Mouse (Mus musculus) stomach, embryonic 15.5 days (tissue): ENCODE results near the gene Ice2. TPM values are rescaled to one million over a fixed set of nuclear protein-coding genes. Genes with fewer than 3 reads are reported as not detected.
A peak's percentile ranks its signal among the peaks of the same experiment; 100 is the strongest.

Source experiments
- ATAC-seq: fragments of 200-750 bp; cut with Nextera tagmentation; 2 replicates; pipeline ENCODE4 v1.8.0; 2017; ENCODE audit warnings: low read depth, moderate number of reproducible peaks, moderate TSS enrichment; ENCODE audit not compliant: insufficient read depth, low FRiP score
- H3K27ac ChIP-seq: fragments of 300-500 bp; sonication (generic); 2 replicates; pipeline ENCODE4 v1.5.1; 2015; ENCODE audit warnings: mild to moderate bottlenecking, inconsistent platforms
- H3K27me3 ChIP-seq: fragments of 300-500 bp; sonication (generic); replicated peaks from 2 replicates; pipeline ENCODE4 v1.6.1; 2015; ENCODE audit warnings: inconsistent platforms
- H3K36me3 ChIP-seq: fragments of 300-500 bp; sonication (generic); 2 replicates; pipeline ENCODE4 v1.6.1; 2015; ENCODE audit warnings: inconsistent platforms
- H3K4me1 ChIP-seq: fragments of 300-500 bp; sonication (generic); 2 replicates; pipeline ENCODE4 v1.6.1; 2015; ENCODE audit warnings: inconsistent platforms
- H3K4me2 ChIP-seq: fragments of 300-500 bp; sonication (generic); 2 replicates; pipeline ENCODE4 v1.6.1; 2015; ENCODE audit warnings: mild to moderate bottlenecking, inconsistent platforms
- H3K4me3 ChIP-seq: fragments of 300-500 bp; sonication (generic); replicated peaks from 2 replicates; pipeline ENCODE4 v1.5.1; 2015; ENCODE audit warnings: inconsistent platforms
- H3K9ac ChIP-seq: fragments of 300-500 bp; sonication (generic); 2 replicates; pipeline ENCODE4 v1.6.1; 2015; ENCODE audit warnings: inconsistent platforms
- H3K9me3 ChIP-seq: fragments of 300-500 bp; sonication (generic); 2 replicates; pipeline ENCODE4 v1.6.1; 2016; ENCODE audit warnings: inconsistent platforms
- WGBS: fragments of 180-500 bp; shearing (Covaris S2); methylation state at CpG from one replicate; pipeline ENCODE4 v1.1.7; 2015; 5-methylcytosine and 5-hydroxymethylcytosine counted together
- polyA plus RNA-seq: library from polyadenylated mRNA; unstranded; fragments of >200 nt; fragmentation: Nextera tagmentation; extraction: Ambion mirVana; gene quantifications from 2 replicates; pipeline ENCODE4 v1.2.1, GENCODE M21; 2015

Ice2 gene
- polyA plus RNA-seq, 1 experiment from 2014 or later = 14.0 TPM

DNA sequence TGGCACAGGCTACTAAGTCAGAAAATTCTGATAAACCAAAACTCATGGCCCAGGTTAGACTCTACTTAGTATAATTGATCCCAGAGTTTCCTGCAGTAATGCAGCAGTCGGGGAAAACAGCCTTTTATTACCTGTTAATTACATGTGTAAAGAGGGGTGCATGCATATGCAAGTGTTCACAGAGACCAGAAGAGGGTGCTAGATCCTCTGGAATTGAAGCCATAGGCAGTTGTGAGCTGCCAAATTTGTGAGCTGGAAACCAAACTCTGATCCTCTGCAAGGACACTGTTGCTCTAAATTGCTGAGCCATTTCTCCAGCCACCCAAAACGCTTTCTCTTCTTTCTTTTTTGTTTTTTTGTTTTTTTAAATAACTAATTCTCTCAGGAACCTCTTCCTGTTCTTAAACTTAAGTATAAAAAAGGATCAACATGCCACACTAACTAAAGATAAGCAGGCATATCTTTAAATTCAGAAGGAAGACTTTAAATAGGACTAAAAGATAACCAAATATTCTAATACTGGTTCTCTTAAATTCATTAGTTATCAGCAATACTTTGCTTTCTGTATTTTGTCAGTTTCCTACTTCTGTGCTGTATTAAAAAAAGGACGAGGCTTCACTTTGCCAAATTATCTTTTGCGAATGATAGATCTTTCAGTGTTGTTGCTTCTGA lies 20.6 kb upstream of the Ice2 start:
- no peaks in the 10 kb centered on the region for H3K4me1 ChIP-seq
- ATAC-seq = no peak

GRCm38 (mm10) chr9:69377654-69378045 lies 20.1 kb upstream of the Ice2 start:
- Histone ChIP-seq H3K4me1 (no peaks in the 10 kb centered on the region), H3K27me3 (no peaks in the 10 kb centered on the region), H3K36me3 (no peaks in the 10 kb centered on the region), H3K4me2 (no peak overlapping the region), H3K27ac (no peak overlapping the region), H3K4me3 (no peak overlapping the region), H3K9me3 (no peaks in the 10 kb centered on the region), H3K9ac (no peak overlapping the region)
- ATAC-seq = no peak
- 84% methylated on average over 3 of the region's 3 CpGs for WGBS

More for the DNA sequence above, 20.6 kb upstream of the Ice2 start:
- Histone ChIP-seq H3K9me3 (no peaks in the 10 kb centered on the region), H3K27me3 (no peaks in the 10 kb centered on the region), H3K4me3 (no peak overlapping the region), H3K4me2 (no peak overlapping the region), H3K9ac (no peak overlapping the region), H3K27ac (no peak overlapping the region), H3K36me3 (no peaks in the 10 kb centered on the region)
- 84% methylated on average over 4 of the region's 4 CpGs for WGBS

GRCm38 (mm10) chr9:69380546-69380945 lies 17.2 kb upstream of the Ice2 start:
- H3K9ac ChIP-seq = no peak overlapping the region
- no peak overlapping the region for H3K4me3 ChIP-seq
- ATAC-seq = no peak
- H3K36me3 ChIP-seq = no peaks in the 10 kb centered on the region
- no peak overlapping the region for H3K27ac ChIP-seq
- H3K4me1 ChIP-seq = no peaks in the 10 kb centered on the region
- H3K27me3 ChIP-seq = no peaks in the 10 kb centered on the region
- no peaks in the 10 kb centered on the region for H3K9me3 ChIP-seq
- 62% methylated on average over 1 of the region's 1 CpGs for WGBS
- H3K4me2 ChIP-seq = no peak overlapping the region

DNA sequence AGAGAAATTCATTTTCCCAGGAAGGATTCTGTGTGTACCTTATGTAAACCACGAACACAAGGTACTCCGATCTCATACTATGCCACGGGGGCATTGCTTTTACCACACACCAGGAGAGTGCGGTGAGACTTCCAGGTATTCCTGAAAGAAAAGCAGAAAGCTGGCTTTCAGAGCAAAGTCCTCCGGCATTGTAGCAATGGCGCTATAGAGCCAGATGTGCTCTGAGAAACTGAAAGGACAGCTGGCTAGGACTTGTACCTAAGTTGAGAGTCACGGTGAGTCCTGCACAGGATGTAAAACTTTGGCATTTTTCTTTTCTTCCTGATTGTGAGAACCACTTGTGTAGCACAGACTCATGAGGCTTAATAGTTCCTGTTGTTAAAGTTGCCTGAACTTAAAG lies 16.0 kb upstream of the Ice2 start:
- H3K4me3 ChIP-seq = no peak overlapping the region
- no peaks in the 10 kb centered on the region for H3K36me3 ChIP-seq
- no peaks in the 10 kb centered on the region for H3K9me3 ChIP-seq
- no peaks in the 10 kb centered on the region for H3K4me1 ChIP-seq
- no peak for ATAC-seq
- H3K9ac ChIP-seq = no peak overlapping the region
- H3K27me3 ChIP-seq = no peaks in the 10 kb centered on the region
- WGBS = 57% methylated on average over 7 of the region's 7 CpGs
- H3K27ac ChIP-seq = no peak overlapping the region
- no peak overlapping the region for H3K4me2 ChIP-seq

DNA sequence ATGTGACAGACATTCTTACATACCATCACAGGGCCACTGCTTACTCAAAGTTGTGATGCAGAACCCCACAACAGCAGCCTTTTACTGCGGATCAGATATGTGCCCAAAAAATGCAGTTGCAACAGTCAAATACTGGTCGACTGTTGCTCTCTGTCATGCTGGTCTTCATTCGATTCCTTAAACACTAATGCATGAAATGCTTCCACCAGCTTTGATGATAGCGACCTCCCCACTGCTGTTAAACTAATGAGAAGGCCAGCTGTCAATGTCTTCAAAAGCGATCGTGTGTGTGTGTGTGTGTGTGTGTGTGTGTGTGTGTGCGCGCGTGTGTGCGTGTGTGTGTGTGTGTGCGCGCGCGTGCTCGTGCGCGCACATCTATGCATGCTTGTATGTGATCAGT lies 13.2 kb upstream of the Ice2 start:
- no peak for ATAC-seq
- WGBS = 87% methylated on average over 17 of the region's 17 CpGs
- Histone ChIP-seq H3K4me1 (no peaks in the 10 kb centered on the region), H3K4me3 (no peak overlapping the region), H3K27ac (no peak overlapping the region), H3K9ac (no peak overlapping the region), H3K4me2 (no peak overlapping the region), H3K36me3 (no peaks in the 10 kb centered on the region), H3K9me3 (no peaks in the 10 kb centered on the region), H3K27me3 (no peaks in the 10 kb centered on the region)

DNA sequence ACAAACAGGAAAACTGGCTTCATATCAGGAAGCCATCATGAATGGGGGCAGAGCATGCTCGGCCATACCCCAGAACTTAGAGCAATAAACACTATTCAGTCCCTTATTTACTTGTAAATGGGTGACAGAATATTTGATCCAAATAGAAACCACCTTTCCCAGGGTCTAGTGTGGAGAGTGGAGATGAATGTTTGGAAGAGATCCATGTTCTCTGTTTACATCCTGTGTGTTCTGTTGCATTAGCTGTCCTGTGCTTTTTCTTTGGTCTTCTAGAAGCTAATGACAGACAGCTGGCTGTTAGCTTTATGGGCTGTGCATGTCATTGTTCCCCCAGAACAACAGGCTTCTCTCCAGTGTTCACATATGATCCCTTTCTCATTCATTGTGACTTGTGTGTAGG lies 12.8 kb upstream of the Ice2 start:
- no peak for ATAC-seq
- no peak overlapping the region for H3K4me3 ChIP-seq
- no peaks in the 10 kb centered on the region for H3K36me3 ChIP-seq
- no peak overlapping the region for H3K27ac ChIP-seq
- H3K4me1 ChIP-seq = no peaks in the 10 kb centered on the region
- H3K27me3 ChIP-seq = no peaks in the 10 kb centered on the region
- 58% methylated on average over 1 of the region's 1 CpGs for WGBS
- H3K9me3 ChIP-seq = no peaks in the 10 kb centered on the region
- no peak overlapping the region for H3K9ac ChIP-seq
- H3K4me2 ChIP-seq = no peak overlapping the region

DNA sequence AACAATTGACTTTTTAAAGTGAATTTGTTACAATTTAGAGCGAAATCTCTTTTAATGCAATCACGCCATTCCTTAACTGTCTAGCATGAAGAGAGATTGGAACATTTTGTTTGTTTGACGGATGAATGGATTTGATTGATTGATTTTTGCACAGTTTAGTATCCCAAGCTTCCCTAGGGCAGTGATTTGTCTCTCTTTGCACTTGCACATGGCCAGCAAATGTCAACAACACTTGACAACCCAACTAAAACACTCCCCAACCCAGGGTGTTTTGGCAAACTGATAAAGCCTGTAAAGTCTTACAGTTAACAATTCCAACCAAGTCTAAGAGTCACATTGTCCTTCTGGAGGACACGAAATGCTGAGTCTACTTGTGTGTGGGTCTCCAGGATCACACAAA lies 10.4 kb upstream of the Ice2 start:
- Histone ChIP-seq H3K4me1 (no peaks in the 10 kb centered on the region), H3K9me3 (no peaks in the 10 kb centered on the region), H3K27me3 (no peaks in the 10 kb centered on the region), H3K27ac (no peak overlapping the region), H3K36me3 (no peaks in the 10 kb centered on the region), H3K9ac (no peak overlapping the region), H3K4me2 (no peak overlapping the region), H3K4me3 (no peak overlapping the region)
- ATAC-seq = no peak
- 46% methylated on average over 4 of the region's 4 CpGs for WGBS

GRCm38 (mm10) chr9:69390631-69391030 lies 7.1 kb upstream of the Ice2 start:
- H3K4me3 ChIP-seq = no peak overlapping the region
- H3K27ac ChIP-seq = no peak overlapping the region
- H3K4me1 ChIP-seq = no peaks in the 10 kb centered on the region
- H3K9me3 ChIP-seq = no peaks in the 10 kb centered on the region
- no peak for ATAC-seq
- H3K36me3 ChIP-seq = no peaks in the 10 kb centered on the region
- H3K4me2 ChIP-seq = no peak overlapping the region
- no peaks in the 10 kb centered on the region for H3K27me3 ChIP-seq
- 73% methylated on average over 4 of the region's 4 CpGs for WGBS
- H3K9ac ChIP-seq = no peak overlapping the region

GRCm38 (mm10) chr9:69394234-69394633 lies 3.5 kb upstream of the Ice2 start:
- H3K4me2 ChIP-seq = no peak overlapping the region
- 82% methylated on average over 5 of the region's 5 CpGs for WGBS
- ATAC-seq = no peak

GRCm38 (mm10) chr9:69397432-69397759 lies 310 bp upstream of the Ice2 start:
- 0 out of 2 replicates have a peak, but pooled peaks have one; percentile 24 for ATAC-seq
- Histone ChIP-seq H3K9ac (peak overlapping the region; percentile 85; the same call in 1 of the 2 replicates), H3K4me2 (peak overlapping the region; percentile 91), H3K9me3 (no peaks in the 10 kb centered on the region), H3K27me3 (no peaks in the 10 kb centered on the region), H3K4me3 (peak overlapping the region; percentile 75), H3K27ac (peak overlapping the region; percentile 94; the same call in 1 of the 2 replicates), H3K4me1 (peaks cover 6% of the 10 kb centered on the region; the same call in 1 of the 2 replicates), H3K36me3 (no peaks in the 10 kb centered on the region)
- 53% methylated on average over 2 of the region's 2 CpGs for WGBS

More at GRCm38 (mm10) chr9:69394234-69394633, 3.5 kb upstream of the Ice2 start:
- H3K9ac ChIP-seq = no peak overlapping the region
- no peaks in the 10 kb centered on the region for H3K9me3 ChIP-seq
- peaks cover 6% of the 10 kb centered on the region; the same call in 1 of the 2 replicates for H3K4me1 ChIP-seq
- no peaks in the 10 kb centered on the region for H3K36me3 ChIP-seq
- H3K27me3 ChIP-seq = no peaks in the 10 kb centered on the region
- no peak overlapping the region for H3K27ac ChIP-seq
- no peak overlapping the region for H3K4me3 ChIP-seq

DNA sequence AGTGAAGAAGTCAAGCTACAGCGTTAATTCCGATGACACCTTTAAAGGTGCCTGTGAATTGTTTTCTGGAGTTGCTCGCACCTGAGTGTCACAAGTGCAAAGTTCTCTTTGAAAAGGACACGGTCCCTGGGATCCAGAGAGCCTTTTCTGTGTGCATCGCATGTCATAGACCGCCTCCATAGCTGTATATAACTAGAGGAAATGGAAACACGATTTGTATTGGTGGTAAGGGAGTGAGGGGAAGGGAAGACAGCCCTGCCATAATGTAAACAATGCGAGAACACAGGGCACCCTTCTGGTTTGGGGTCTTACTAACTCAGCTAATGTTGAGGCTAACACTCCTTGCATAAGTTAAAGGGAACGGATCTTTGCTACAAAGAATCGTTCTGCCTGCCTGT lies 746 bp downstream of the Ice2 start:
- H3K9me3 ChIP-seq = no peaks in the 10 kb centered on the region
- peak overlapping the region; percentile 85 for H3K9ac ChIP-seq
- H3K27ac ChIP-seq = peak overlapping the region; percentile 94
- no peaks in the 10 kb centered on the region for H3K36me3 ChIP-seq
- no peaks in the 10 kb centered on the region for H3K27me3 ChIP-seq
- H3K4me1 ChIP-seq = peaks cover 6% of the 10 kb centered on the region; the same call in 1 of the 2 replicates
- H3K4me2 ChIP-seq = peak overlapping the region; percentile 91
- no peak; the same call in 1 of the 2 replicates for ATAC-seq
- 7% methylated on average over 10 of the region's 10 CpGs for WGBS
- peak overlapping the region; percentile 75 for H3K4me3 ChIP-seq

DNA sequence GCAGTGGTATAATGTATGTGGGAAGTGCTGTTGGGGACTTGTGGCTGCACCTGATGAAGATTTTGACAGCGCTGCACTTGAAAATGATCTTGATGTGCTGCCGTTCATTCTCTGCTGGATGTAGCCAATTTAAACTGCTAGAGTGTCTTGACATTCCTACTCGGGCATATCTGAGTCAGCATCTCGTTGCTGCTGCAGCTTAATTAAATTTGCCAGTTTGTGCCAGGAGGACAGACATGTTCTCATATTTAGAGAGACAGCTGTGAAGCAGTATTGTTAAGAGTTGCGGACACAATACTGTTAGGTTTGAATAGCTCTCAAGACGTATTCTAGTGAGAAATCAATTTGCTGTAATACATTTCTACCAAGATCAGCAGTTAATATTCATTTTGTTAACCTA lies 7.0 kb downstream of the Ice2 start:
- no peak overlapping the region for H3K27ac ChIP-seq
- H3K9me3 ChIP-seq = no peaks in the 10 kb centered on the region
- 81% methylated on average over 6 of the region's 6 CpGs for WGBS
- no peak overlapping the region for H3K4me3 ChIP-seq
- H3K9ac ChIP-seq = no peak overlapping the region
- no peaks in the 10 kb centered on the region for H3K4me1 ChIP-seq
- H3K36me3 ChIP-seq = no peaks in the 10 kb centered on the region
- ATAC-seq = no peak
- no peaks in the 10 kb centered on the region for H3K27me3 ChIP-seq
- H3K4me2 ChIP-seq = no peak overlapping the region

- 95% methylated on average over 1 of the region's 1 CpGs for WGBS
These were observed 21.8 kb downstream of the Ice2 start for GRCm38 (mm10) chr9:69419476-69419875.

More at GRCm38 (mm10) chr9:69419476-69419875, 21.8 kb downstream of the Ice2 start:
- H3K27ac ChIP-seq = no peak overlapping the region
- no peak for ATAC-seq
- H3K4me2 ChIP-seq = no peak overlapping the region
- no peaks in the 10 kb centered on the region for H3K4me1 ChIP-seq
- no peak overlapping the region for H3K4me3 ChIP-seq
- no peak overlapping the region for H3K9ac ChIP-seq
- no peaks in the 10 kb centered on the region for H3K9me3 ChIP-seq
- peaks cover 6% of the 10 kb centered on the region; the same call in 1 of the 2 replicates for H3K36me3 ChIP-seq
- no peaks in the 10 kb centered on the region for H3K27me3 ChIP-seq
